Mouse (Mus musculus): ENCODE data around the gene Tcte2.

- TF ChIP-seq CTCF (IDR thresholded peaks at IDR 0.05; ENCODE audit: borderline replicate concordance, control insufficient read depth, extremely low read depth, insufficient read depth, low read length, poor library complexity) (no peak), POLR2A (IDR thresholded peaks at IDR 0.05; ENCODE audit: control insufficient read depth, extremely low read depth, insufficient read depth, low read length, poor library complexity) (no peak)
Measured at GRCm38 (mm10) chr17:13769256-13769655, 7.6 kb upstream of the Tcte2 start.
